Mouse (Mus musculus): ENCODE measurements around the gene Eif2d. TPM values are rescaled to one million over a fixed set of nuclear protein-coding genes. Genes with fewer than 3 reads are reported as not detected.

Gene Eif2d
- polyA plus RNA-seq, 1 experiment from 2014 or later = 41.1 TPM

GRCm38 (mm10) chr1:131201391-131201790, 48.4 kb downstream of the Eif2d start:
- Histone ChIP-seq H3K27me3 (replicated peaks) (no peaks in the 10 kb centered on the region), H3K4me1 (peaks cover 33% of the 10 kb centered on the region), H3K27ac (replicated peaks) (no peak overlapping the region), H3K9me3 (no peaks in the 10 kb centered on the region), H3K4me2 (no peak overlapping the region), H3K9ac (no peak overlapping the region), H3K4me3 (no peak overlapping the region), H3K36me3 (no peaks in the 10 kb centered on the region)
- ATAC-seq (ENCODE audit: extremely low read depth, insufficient number of reproducible peaks, low FRiP score, low TSS enrichment) = no peak
- 66% methylated on average over 4 of the region's 4 CpGs for WGBS

GRCm38 (mm10) chr1:131204461-131204860, 51.5 kb downstream of the Eif2d start:
- Histone ChIP-seq H3K4me1 (peaks cover 21% of the 10 kb centered on the region), H3K9me3 (no peaks in the 10 kb centered on the region), H3K27me3 (replicated peaks) (no peaks in the 10 kb centered on the region), H3K36me3 (no peaks in the 10 kb centered on the region), H3K27ac (replicated peaks) (no peak overlapping the region), H3K4me2 (no peak overlapping the region), H3K9ac (no peak overlapping the region), H3K4me3 (no peak overlapping the region)
- no peak for ATAC-seq (ENCODE audit: extremely low read depth, insufficient number of reproducible peaks, low FRiP score, low TSS enrichment)
- 71% methylated on average over 8 of the region's 8 CpGs for WGBS

- H3K4me1 ChIP-seq = 0 out of 2 replicates have a peak, but pooled peaks cover 4% of the 10 kb centered on the region
- H3K9ac ChIP-seq = no peak overlapping the region
- no peaks in the 10 kb centered on the region for H3K36me3 ChIP-seq
- WGBS = 64% methylated on average over 5 of the region's 5 CpGs
- ATAC-seq (ENCODE audit: extremely low read depth, insufficient number of reproducible peaks, low FRiP score, low TSS enrichment) = no peak
- no peak overlapping the region for H3K4me2 ChIP-seq
- H3K27ac ChIP-seq (replicated peaks) = no peak overlapping the region
- no peaks in the 10 kb centered on the region for H3K27me3 ChIP-seq (replicated peaks)
- H3K9me3 ChIP-seq = no peaks in the 10 kb centered on the region
- no peak overlapping the region for H3K4me3 ChIP-seq
These were observed 53.4 kb downstream of the Eif2d start for GRCm38 (mm10) chr1:131206342-131206741.

- H3K4me3 ChIP-seq = no peak overlapping the region
- no peaks in the 10 kb centered on the region for H3K27me3 ChIP-seq (replicated peaks)
- H3K27ac ChIP-seq (replicated peaks) = no peak overlapping the region
- no peak overlapping the region for H3K9ac ChIP-seq
- no peaks in the 10 kb centered on the region for H3K36me3 ChIP-seq
- WGBS = 3% methylated on average over 5 of the region's 5 CpGs
- no peaks in the 10 kb centered on the region for H3K9me3 ChIP-seq
- H3K4me1 ChIP-seq = 0 out of 2 replicates have a peak, but pooled peaks cover 4% of the 10 kb centered on the region
- no peak for ATAC-seq (ENCODE audit: extremely low read depth, insufficient number of reproducible peaks, low FRiP score, low TSS enrichment)
- no peak overlapping the region for H3K4me2 ChIP-seq
These were observed 54.5 kb downstream of the Eif2d start for GRCm38 (mm10) chr1:131207531-131207930.

GRCm38 (mm10) chr1:131208081-131208480, 55.1 kb downstream of the Eif2d start:
- Histone ChIP-seq H3K4me1 (peaks cover 9% of the 10 kb centered on the region), H3K36me3 (no peaks in the 10 kb centered on the region), H3K27me3 (replicated peaks) (no peaks in the 10 kb centered on the region), H3K9ac (no peak overlapping the region), H3K9me3 (no peaks in the 10 kb centered on the region), H3K4me3 (no peak overlapping the region), H3K4me2 (no peak overlapping the region), H3K27ac (replicated peaks) (no peak overlapping the region)
- 85% methylated on average over 5 of the region's 5 CpGs for WGBS
- ATAC-seq (ENCODE audit: extremely low read depth, insufficient number of reproducible peaks, low FRiP score, low TSS enrichment) = no peak

- Histone ChIP-seq H3K36me3 (no peaks in the 10 kb centered on the region), H3K27me3 (replicated peaks) (no peaks in the 10 kb centered on the region), H3K9ac (no peak overlapping the region), H3K4me3 (no peak overlapping the region), H3K4me1 (peaks cover 16% of the 10 kb centered on the region), H3K9me3 (no peaks in the 10 kb centered on the region), H3K27ac (replicated peaks) (no peak overlapping the region), H3K4me2 (no peak overlapping the region)
- WGBS = 85% methylated on average over 6 of the region's 6 CpGs
- no peak for ATAC-seq (ENCODE audit: extremely low read depth, insufficient number of reproducible peaks, low FRiP score, low TSS enrichment)
These were observed 55.8 kb downstream of the Eif2d start for GRCm38 (mm10) chr1:131208800-131209199.

GRCm38 (mm10) chr1:131209971-131210426, 57.0 kb downstream of the Eif2d start:
- 76% methylated on average over 8 of the region's 8 CpGs for WGBS
- H3K27me3 ChIP-seq (replicated peaks) = no peaks in the 10 kb centered on the region
- peaks cover 18% of the 10 kb centered on the region for H3K4me1 ChIP-seq
- no peak overlapping the region for H3K9ac ChIP-seq
- no peak for ATAC-seq (ENCODE audit: extremely low read depth, insufficient number of reproducible peaks, low FRiP score, low TSS enrichment)
- H3K4me2 ChIP-seq = no peak overlapping the region
- H3K36me3 ChIP-seq = no peaks in the 10 kb centered on the region
- H3K27ac ChIP-seq (replicated peaks) = no peak overlapping the region
- H3K4me3 ChIP-seq = no peak overlapping the region
- H3K9me3 ChIP-seq = no peaks in the 10 kb centered on the region

- H3K4me2 ChIP-seq = no peak overlapping the region
- no peaks in the 10 kb centered on the region for H3K9me3 ChIP-seq
- 78% methylated on average over 1 of the region's 1 CpGs for WGBS
- H3K4me3 ChIP-seq = no peak overlapping the region
- no peak overlapping the region for H3K27ac ChIP-seq (replicated peaks)
- H3K36me3 ChIP-seq = no peaks in the 10 kb centered on the region
- no peak overlapping the region for H3K9ac ChIP-seq
- no peaks in the 10 kb centered on the region for H3K27me3 ChIP-seq (replicated peaks)
- ATAC-seq (ENCODE audit: extremely low read depth, insufficient number of reproducible peaks, low FRiP score, low TSS enrichment) = no peak
- peaks cover 18% of the 10 kb centered on the region for H3K4me1 ChIP-seq
These were observed 58.7 kb downstream of the Eif2d start for GRCm38 (mm10) chr1:131211655-131212054.

- Histone ChIP-seq H3K9me3 (no peaks in the 10 kb centered on the region), H3K27me3 (replicated peaks) (no peaks in the 10 kb centered on the region), H3K36me3 (peaks cover 10% of the 10 kb centered on the region), H3K27ac (replicated peaks) (0 out of 2 replicates have a peak overlapping the region, but pooled peaks have one; percentile 7), H3K4me2 (no peak overlapping the region), H3K4me3 (no peak overlapping the region), H3K4me1 (peaks cover 14% of the 10 kb centered on the region), H3K9ac (0 out of 2 replicates have a peak overlapping the region, but pooled peaks have one; percentile 2)
- WGBS = 48% methylated on average over 5 of the region's 5 CpGs
- ATAC-seq (ENCODE audit: extremely low read depth, insufficient number of reproducible peaks, low FRiP score, low TSS enrichment) = no peak
These were observed 60.0 kb downstream of the Eif2d start for GRCm38 (mm10) chr1:131212956-131213355.

- H3K9me3 ChIP-seq = no peaks in the 10 kb centered on the region
- 58% methylated on average over 6 of the region's 6 CpGs for WGBS
- 0 out of 2 replicates have a peak overlapping the region, but pooled peaks have one; percentile 7 for H3K27ac ChIP-seq (replicated peaks)
- no peaks in the 10 kb centered on the region for H3K27me3 ChIP-seq (replicated peaks)
- ATAC-seq (ENCODE audit: extremely low read depth, insufficient number of reproducible peaks, low FRiP score, low TSS enrichment) = no peak
- H3K4me2 ChIP-seq = no peak overlapping the region
- peaks cover 14% of the 10 kb centered on the region for H3K4me1 ChIP-seq
- H3K4me3 ChIP-seq = no peak overlapping the region
- 0 out of 2 replicates have a peak overlapping the region, but pooled peaks have one; percentile 2 for H3K9ac ChIP-seq
- peaks cover 10% of the 10 kb centered on the region for H3K36me3 ChIP-seq
These were observed 60.4 kb downstream of the Eif2d start for GRCm38 (mm10) chr1:131213361-131213760.

- Histone ChIP-seq H3K27me3 (replicated peaks) (no peaks in the 10 kb centered on the region), H3K9ac (no peak overlapping the region), H3K4me1 (peaks cover 1% of the 10 kb centered on the region), H3K9me3 (no peaks in the 10 kb centered on the region), H3K36me3 (peaks cover 10% of the 10 kb centered on the region), H3K4me3 (no peak overlapping the region), H3K27ac (replicated peaks) (no peak overlapping the region), H3K4me2 (no peak overlapping the region)
- 75% methylated on average over 11 of the region's 11 CpGs for WGBS
- no peak for ATAC-seq (ENCODE audit: extremely low read depth, insufficient number of reproducible peaks, low FRiP score, low TSS enrichment)
These were observed 66.0 kb downstream of the Eif2d start for GRCm38 (mm10) chr1:131218933-131219332.

GRCm38 (mm10) chr1:131221822-131222590, 69.0 kb downstream of the Eif2d start:
- 74% methylated on average over 13 of the region's 13 CpGs for WGBS
- ATAC-seq (ENCODE audit: extremely low read depth, insufficient number of reproducible peaks, low FRiP score, low TSS enrichment) = no peak
- H3K36me3 ChIP-seq = peaks cover 12% of the 10 kb centered on the region

More at GRCm38 (mm10) chr1:131221822-131222590, 69.0 kb downstream of the Eif2d start:
- H3K9ac ChIP-seq = no peak overlapping the region
- H3K4me1 ChIP-seq = peaks cover 4% of the 10 kb centered on the region; the same call in 1 of the 2 replicates
- no peak overlapping the region for H3K4me3 ChIP-seq
- H3K9me3 ChIP-seq = no peaks in the 10 kb centered on the region
- H3K27me3 ChIP-seq (replicated peaks) = no peaks in the 10 kb centered on the region
- no peak overlapping the region for H3K27ac ChIP-seq (replicated peaks)
- no peak overlapping the region for H3K4me2 ChIP-seq

All from heart, embryonic 13.5 days (tissue).